Mouse (Mus musculus): ENCODE data around the gene Acad11. TPM values are rescaled to one million over a fixed set of nuclear protein-coding genes. Genes with fewer than 3 reads are reported as not detected.

The Acad11 gene
- polyA plus RNA-seq, 1 experiment: 27.9 TPM

GRCm38 (mm10) chr9:104126833-104127232, 63.7 kb downstream of the Acad11 start, which contains the start of gene Ackr4:
Gene Ackr4 (minus strand): TSS chr9:104126933.
- 0 out of 2 replicates have a peak within 1 kb of the TSS, but pooled peaks have one; percentile 21 for H3K27ac ChIP-seq (ENCODE audit: insufficient read depth, low read length)
- TF ChIP-seq CTCF (IDR thresholded peaks at IDR 0.05; ENCODE audit: extremely low read depth, insufficient read depth, low read length): no peak
- TF ChIP-seq POLR2A (IDR thresholded peaks at IDR 0.05; ENCODE audit: extremely low read depth, insufficient read depth, low read length): no peak
- H3K4me3 ChIP-seq (ENCODE audit: insufficient read depth, low read length): no peak within 1 kb of the TSS
- H3K4me1 ChIP-seq (ENCODE audit: control insufficient read depth, insufficient read depth, low read length): peaks cover 3% of the 10 kb centered on the region

GRCm38 (mm10) chr9:104128110-104128509, 64.9 kb downstream of the Acad11 start:
- H3K4me3 ChIP-seq (ENCODE audit: insufficient read depth, low read length): no peak overlapping the region
- peaks cover 3% of the 10 kb centered on the region for H3K4me1 ChIP-seq (ENCODE audit: control insufficient read depth, insufficient read depth, low read length)
- TF ChIP-seq CTCF (IDR thresholded peaks at IDR 0.05; ENCODE audit: extremely low read depth, insufficient read depth, low read length): no peak
- no peak for TF ChIP-seq POLR2A (IDR thresholded peaks at IDR 0.05; ENCODE audit: extremely low read depth, insufficient read depth, low read length)
- H3K27ac ChIP-seq (ENCODE audit: insufficient read depth, low read length): 0 out of 2 replicates have a peak overlapping the region, but pooled peaks have one; percentile 21

- Histone ChIP-seq H3K4me1 (ENCODE audit: control insufficient read depth, insufficient read depth, low read length) (peaks cover 3% of the 10 kb centered on the region), H3K4me3 (ENCODE audit: insufficient read depth, low read length) (no peak overlapping the region), H3K27ac (ENCODE audit: insufficient read depth, low read length) (no peak overlapping the region)
- TF ChIP-seq CTCF (IDR thresholded peaks at IDR 0.05; ENCODE audit: extremely low read depth, insufficient read depth, low read length): no peak
- TF ChIP-seq POLR2A (IDR thresholded peaks at IDR 0.05; ENCODE audit: extremely low read depth, insufficient read depth, low read length): no peak
These were observed 67.1 kb downstream of the Acad11 start for GRCm38 (mm10) chr9:104130141-104130755.

- no peaks in the 10 kb centered on the region for H3K4me1 ChIP-seq (ENCODE audit: control insufficient read depth, insufficient read depth, low read length)
- no peak for TF ChIP-seq POLR2A (IDR thresholded peaks at IDR 0.05; ENCODE audit: extremely low read depth, insufficient read depth, low read length)
- TF ChIP-seq CTCF (IDR thresholded peaks at IDR 0.05; ENCODE audit: extremely low read depth, insufficient read depth, low read length): no peak
These were observed 77.2 kb downstream of the Acad11 start for GRCm38 (mm10) chr9:104140351-104140750.

GRCm38 (mm10) chr9:104142805-104143204, 79.6 kb downstream of the Acad11 start:
- H3K4me1 ChIP-seq (ENCODE audit: control insufficient read depth, insufficient read depth, low read length): no peaks in the 10 kb centered on the region
- H3K4me3 ChIP-seq (ENCODE audit: insufficient read depth, low read length): no peak overlapping the region
- no peak for TF ChIP-seq CTCF (IDR thresholded peaks at IDR 0.05; ENCODE audit: extremely low read depth, insufficient read depth, low read length)
- no peak for TF ChIP-seq POLR2A (IDR thresholded peaks at IDR 0.05; ENCODE audit: extremely low read depth, insufficient read depth, low read length)
- H3K27ac ChIP-seq (ENCODE audit: insufficient read depth, low read length): no peak overlapping the region

More at GRCm38 (mm10) chr9:104140351-104140750, 77.2 kb downstream of the Acad11 start:
- Histone ChIP-seq H3K4me3 (ENCODE audit: insufficient read depth, low read length) (no peak overlapping the region), H3K27ac (ENCODE audit: insufficient read depth, low read length) (no peak overlapping the region)

GRCm38 (mm10) chr9:104144314-104144996, 81.3 kb downstream of the Acad11 start:
- H3K4me3 ChIP-seq (ENCODE audit: insufficient read depth, low read length): no peak overlapping the region
- no peaks in the 10 kb centered on the region for H3K4me1 ChIP-seq (ENCODE audit: control insufficient read depth, insufficient read depth, low read length)
- no peak overlapping the region for H3K27ac ChIP-seq (ENCODE audit: insufficient read depth, low read length)
- TF ChIP-seq POLR2A (IDR thresholded peaks at IDR 0.05; ENCODE audit: extremely low read depth, insufficient read depth, low read length) (no peak), CTCF (IDR thresholded peaks at IDR 0.05; ENCODE audit: extremely low read depth, insufficient read depth, low read length) (peak; percentile 28; the same call in 1 of the 2 replicates)

- TF ChIP-seq CTCF (IDR thresholded peaks at IDR 0.05; ENCODE audit: extremely low read depth, insufficient read depth, low read length) (no peak), POLR2A (IDR thresholded peaks at IDR 0.05; ENCODE audit: extremely low read depth, insufficient read depth, low read length) (no peak)
- no peak overlapping the region for H3K4me3 ChIP-seq (ENCODE audit: insufficient read depth, low read length)
- no peak overlapping the region for H3K27ac ChIP-seq (ENCODE audit: insufficient read depth, low read length)
- H3K4me1 ChIP-seq (ENCODE audit: control insufficient read depth, insufficient read depth, low read length): no peaks in the 10 kb centered on the region
These were observed 83.5 kb downstream of the Acad11 start for GRCm38 (mm10) chr9:104146683-104147082.

- H3K27ac ChIP-seq (ENCODE audit: insufficient read depth, low read length): no peak overlapping the region
- TF ChIP-seq POLR2A (IDR thresholded peaks at IDR 0.05; ENCODE audit: extremely low read depth, insufficient read depth, low read length): no peak
- no peak overlapping the region for H3K4me3 ChIP-seq (ENCODE audit: insufficient read depth, low read length)
- no peaks in the 10 kb centered on the region for H3K4me1 ChIP-seq (ENCODE audit: control insufficient read depth, insufficient read depth, low read length)
These were observed 85.8 kb downstream of the Acad11 start for GRCm38 (mm10) chr9:104148969-104149368.

- TF ChIP-seq CTCF (IDR thresholded peaks at IDR 0.05; ENCODE audit: extremely low read depth, insufficient read depth, low read length): no peak
- TF ChIP-seq POLR2A (IDR thresholded peaks at IDR 0.05; ENCODE audit: extremely low read depth, insufficient read depth, low read length): no peak
- Histone ChIP-seq H3K27ac (ENCODE audit: insufficient read depth, low read length) (no peak overlapping the region), H3K4me1 (ENCODE audit: control insufficient read depth, insufficient read depth, low read length) (no peaks in the 10 kb centered on the region), H3K4me3 (ENCODE audit: insufficient read depth, low read length) (no peak overlapping the region)
These were observed 88.9 kb downstream of the Acad11 start for GRCm38 (mm10) chr9:104152121-104152520.

Data from cortical plate, adult 2 months (tissue).